Mouse (Mus musculus) spleen, adult 2 months (tissue): ENCODE results near the gene Olfr380. TPM values are rescaled to one million over a fixed set of nuclear protein-coding genes. Genes with fewer than 3 reads are reported as not detected.

Source experiments
- DNase-seq, 2 experiments: peaks; one replicate each; pipeline versions ENCODE4 v3.0.0 to v3.0.0-alpha.2; 2012 to 2021; ENCODE audit warnings: low spot score in 2 of 2, low read depth in 1 of 2
- H3K27ac ChIP-seq: fragments of 200-500 bp; 2 replicates; pipeline ENCODE4 v1.5.1; 2012; ENCODE audit warnings: low read length, inconsistent platforms; ENCODE audit not compliant: insufficient read depth
- H3K27me3 ChIP-seq: fragments of 200-500 bp; 2 replicates; pipeline ENCODE4 v1.6.1; 2012; ENCODE audit warnings: mild to moderate bottlenecking, moderate library complexity, low read length, inconsistent platforms; ENCODE audit not compliant: control insufficient read depth, insufficient read depth
- H3K36me3 ChIP-seq: fragments of 200-500 bp; 2 replicates; pipeline ENCODE4 v1.6.1; 2012; ENCODE audit warnings: mild to moderate bottlenecking, low read length, inconsistent platforms; ENCODE audit not compliant: control insufficient read depth, insufficient read depth
- H3K4me1 ChIP-seq: fragments of 200-500 bp; 2 replicates; pipeline ENCODE4 v1.6.1; 2011; ENCODE audit warnings: inconsistent platforms; ENCODE audit not compliant: control insufficient read depth, insufficient read depth, insufficient read length
- H3K4me3 ChIP-seq: fragments of 200-500 bp; 2 replicates; pipeline ENCODE4 v1.5.1; 2011; ENCODE audit warnings: mild to moderate bottlenecking, inconsistent platforms; ENCODE audit not compliant: insufficient read depth, insufficient read length; ENCODE audit errors: extremely low read depth
- CTCF ChIP-seq: fragments of 200-500 bp; IDR thresholded peaks from 2 replicates; pipeline ENCODE4 v1.5.1; 2011; ENCODE audit warnings: mild to moderate bottlenecking, inconsistent platforms; ENCODE audit not compliant: insufficient read depth, insufficient read length, insufficient replicate concordance; ENCODE audit errors: extremely low read depth
- POLR2A ChIP-seq: fragments of 200-500 bp; IDR thresholded peaks from 2 replicates; pipeline ENCODE4 v1.6.1; 2011; ENCODE audit warnings: low read depth, low read length, inconsistent platforms
- WGBS: fragments of 180-500 bp; shearing (Covaris S2); methylation state at CpG from one replicate; pipeline ENCODE4 v1.1.7; 2018; 5-methylcytosine and 5-hydroxymethylcytosine counted together
- polyA plus RNA-seq: library from polyadenylated mRNA; depleted of rRNA; stranded (reverse); fragments of >200 nt; gene quantifications from 2 replicates; pipeline ENCODE4 v1.2.3, GENCODE M21; 2012; rRNA removed

Gene Olfr380
- polyA plus RNA-seq: not detected in 2 replicates

- DNase-seq: no peak
- Histone ChIP-seq H3K27me3 (no peaks in the 10 kb centered on the region), H3K27ac (no peak within 1 kb of the TSS), H3K4me1 (no peaks in the 10 kb centered on the region), H3K4me3 (no peak within 1 kb of the TSS), H3K36me3 (no peaks in the 10 kb centered on the region)
- 83% methylated on average over 1 of the region's 1 CpGs for WGBS
- TF ChIP-seq POLR2A (no peak), CTCF (no peak)
Observed at GRCm38 (mm10) chr11:73457408-73457807, at the start of gene Olfr380. Gene Olfr380, minus strand, starts transcription at chr11:73457508.

GRCm38 (mm10) chr11:73491503-73491902 is 34.2 kb upstream of the Olfr380 start, which contains the start of gene Olfr381:
Gene Olfr381, minus strand, starts transcription at chr11:73491603.
- TF ChIP-seq POLR2A (no peak), CTCF (no peak)
- no peak for DNase-seq
- Histone ChIP-seq H3K4me1 (no peaks in the 10 kb centered on the region), H3K4me3 (no peak within 1 kb of the TSS), H3K27ac (no peak within 1 kb of the TSS), H3K27me3 (no peaks in the 10 kb centered on the region), H3K36me3 (no peaks in the 10 kb centered on the region)

- H3K36me3 ChIP-seq: no peaks in the 10 kb centered on the region
- H3K4me1 ChIP-seq: no peaks in the 10 kb centered on the region
- no peak for DNase-seq
- no peak within 1 kb of the TSS for H3K4me3 ChIP-seq
- TF ChIP-seq CTCF: no peak
- TF ChIP-seq POLR2A: no peak
- H3K27me3 ChIP-seq: no peaks in the 10 kb centered on the region
- H3K27ac ChIP-seq: no peak within 1 kb of the TSS
- WGBS: 87% methylated on average over 1 of the region's 1 CpGs
Observed at GRCm38 (mm10) chr11:73428377-73428776, 28.9 kb downstream of the Olfr380 start, which contains the start of gene Olfr378. Gene Olfr378, minus strand, starts transcription at chr11:73428477.

Other genes starting within 250 kb of the Olfr380 start
- not detected in 2 replicates for gene Trpv1, start 223.2 kb downstream of the Olfr380 start, polyA plus RNA-seq
- 0.07 and 0.14 TPM in 2 replicates for gene Trpv3, start 190.1 kb downstream of the Olfr380 start, polyA plus RNA-seq
- 0.08 TPM in 1 of 2 replicates, not detected in the other for gene Aspa, start 127.9 kb downstream of the Olfr380 start, polyA plus RNA-seq
- not detected in 2 replicates for gene Gm49340, start 127.8 kb downstream of the Olfr380 start, polyA plus RNA-seq
- gene Spata22, start 127.8 kb downstream of the Olfr380 start, polyA plus RNA-seq: not detected in 2 replicates
- not detected in 2 replicates for gene Olfr20, start 106.7 kb downstream of the Olfr380 start, polyA plus RNA-seq
- not detected in 2 replicates for gene Olfr376, start 86.3 kb downstream of the Olfr380 start, polyA plus RNA-seq
- not detected in 2 replicates for gene Olfr1, start 57.9 kb downstream of the Olfr380 start, polyA plus RNA-seq
- not detected in 2 replicates for gene Olfr378, start 29.0 kb downstream of the Olfr380 start, polyA plus RNA-seq
- gene Olfr381, start 34.1 kb upstream of the Olfr380 start, polyA plus RNA-seq: not detected in 2 replicates
- gene Olfr382, start 59.7 kb upstream of the Olfr380 start, polyA plus RNA-seq: not detected in 2 replicates
- gene Olfr385, start 135.5 kb upstream of the Olfr380 start, polyA plus RNA-seq: not detected in 2 replicates
- gene Olfr384, start 141.1 kb upstream of the Olfr380 start, polyA plus RNA-seq: not detected in 2 replicates
- gene Zfp735, start 231.3 kb upstream of the Olfr380 start, polyA plus RNA-seq: not detected in 2 replicates